Mouse (Mus musculus) spleen, adult 12 weeks (tissue): ENCODE measurements around the gene Eloa.

ENCODE experiments used
- DNase-seq: peaks from one replicate; pipeline ENCODE4 v3.0.0; 2022; ENCODE audit warnings: low spot score

Gene Eloa

DNA sequence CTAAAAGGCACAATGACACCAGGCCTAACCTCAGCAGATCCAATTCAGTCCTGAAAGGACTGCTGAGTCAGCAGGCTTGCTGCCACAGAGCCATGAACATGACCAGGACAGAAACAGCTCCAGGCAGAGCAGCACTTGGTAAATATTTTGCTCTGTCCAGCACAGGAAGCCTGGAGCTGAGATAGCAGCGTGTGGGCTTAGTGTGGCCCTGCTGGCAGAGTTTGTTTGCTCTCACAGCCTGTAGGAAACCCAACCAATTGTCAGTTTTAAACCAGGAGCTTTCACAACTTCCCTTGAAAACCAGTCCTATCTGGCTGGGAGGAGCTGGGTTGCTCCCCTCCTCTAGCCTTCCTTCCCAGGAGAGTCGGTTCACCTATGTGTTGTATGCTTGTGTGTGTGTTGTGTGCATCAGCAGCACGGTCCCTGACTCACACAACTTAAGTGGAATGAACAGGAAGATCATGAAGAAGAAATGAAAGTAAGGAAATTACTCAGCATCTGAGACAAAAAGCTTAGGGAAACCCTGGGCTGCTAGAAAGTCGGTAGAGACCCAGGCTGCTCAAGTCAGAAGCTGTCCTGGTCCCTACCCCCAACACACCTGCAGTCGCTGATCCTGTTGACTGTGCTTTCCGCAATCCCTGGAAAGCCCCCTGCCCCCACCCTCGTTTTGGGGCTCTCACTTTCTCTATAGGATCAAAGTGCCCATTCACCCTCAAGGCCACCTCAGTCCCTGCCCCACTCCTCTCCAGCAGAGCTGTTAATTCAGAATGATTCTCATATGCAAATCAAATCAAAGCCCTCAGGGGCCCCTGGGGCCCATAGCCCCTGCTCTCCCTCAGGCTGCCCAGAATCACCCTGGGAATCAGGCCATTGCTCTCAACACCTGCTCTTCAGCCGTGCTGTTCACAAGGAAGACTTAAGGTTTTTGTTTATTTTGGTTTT lies 9.7 kb upstream of the Eloa start:
- DNase-seq = no peak

DNA sequence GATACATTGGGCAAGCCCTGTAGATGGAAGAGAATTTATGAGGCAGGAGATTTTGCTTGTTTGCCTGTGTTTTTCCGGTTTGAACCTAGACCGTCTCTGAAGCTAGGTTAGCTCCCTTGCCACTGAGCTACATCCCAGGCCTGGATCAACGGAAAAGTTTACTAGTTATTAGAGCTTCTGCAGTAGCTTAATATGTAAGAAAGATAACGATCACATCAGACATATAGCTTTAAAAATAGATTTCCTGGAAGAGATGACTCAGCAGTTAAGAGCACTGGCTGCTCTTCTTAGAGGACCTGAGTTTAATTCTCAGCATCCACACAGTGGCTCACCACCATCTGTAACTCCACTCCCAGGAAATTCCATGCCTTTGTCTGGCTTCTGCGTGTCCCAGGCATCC lies 7.1 kb upstream of the Eloa start:
- DNase-seq = no peak

DNA sequence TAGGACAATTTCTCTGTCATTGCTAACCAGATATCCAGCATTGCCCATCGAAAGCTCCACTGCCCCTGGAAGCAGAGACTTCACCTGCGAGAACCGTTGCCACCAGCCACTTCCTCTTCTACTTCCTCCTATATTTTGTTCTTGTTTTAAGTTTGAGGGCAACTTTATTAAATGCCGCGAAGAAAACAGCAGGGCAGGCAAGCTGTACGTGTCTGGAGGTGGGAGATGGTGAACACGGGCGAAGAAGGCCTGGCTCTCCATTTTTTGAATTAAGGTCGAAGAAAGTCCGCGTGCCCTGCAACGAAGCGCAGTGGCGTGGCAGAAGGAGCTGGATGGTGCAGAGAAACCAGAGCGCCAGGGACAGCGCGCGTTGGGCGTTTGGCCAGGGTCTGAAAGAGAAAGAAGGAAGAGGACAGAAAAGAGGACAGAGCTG lies 6.6 kb upstream of the Eloa start:
- no peak for DNase-seq

DNA sequence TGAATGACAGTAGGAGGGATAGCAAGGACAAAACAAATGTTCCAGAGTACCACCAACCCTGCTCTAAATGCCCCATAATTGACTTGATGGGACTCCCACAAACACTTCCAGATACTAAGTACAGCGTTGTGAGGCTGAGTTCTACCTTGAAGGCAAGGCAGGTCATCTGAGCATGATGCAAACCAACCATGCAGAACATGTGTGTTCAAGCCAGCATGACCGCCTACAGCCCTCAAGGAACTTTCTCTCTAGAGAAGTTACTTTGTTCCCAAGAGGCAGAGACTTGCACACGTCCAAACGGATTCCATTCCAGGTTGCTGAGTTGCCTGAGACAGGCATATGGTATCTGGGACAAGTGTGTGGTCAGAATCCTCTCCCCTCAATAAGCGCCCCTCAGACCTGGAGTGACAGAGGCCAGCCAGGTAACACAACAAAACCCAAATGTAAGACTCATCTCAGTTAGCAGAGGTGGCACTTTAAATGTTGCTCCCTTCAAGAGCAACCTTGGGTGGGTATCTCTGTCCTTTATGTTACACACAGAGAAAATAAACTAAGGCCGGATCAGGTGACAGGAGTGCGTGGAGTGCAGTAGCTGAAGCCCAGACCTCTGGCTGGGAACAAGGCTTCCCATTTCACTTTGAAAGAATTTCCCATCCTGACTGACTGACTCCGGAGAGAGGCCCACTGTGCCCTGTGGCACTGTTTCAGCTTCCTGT lies 6.0 kb upstream of the Eloa start:
- DNase-seq = no peak

DNA sequence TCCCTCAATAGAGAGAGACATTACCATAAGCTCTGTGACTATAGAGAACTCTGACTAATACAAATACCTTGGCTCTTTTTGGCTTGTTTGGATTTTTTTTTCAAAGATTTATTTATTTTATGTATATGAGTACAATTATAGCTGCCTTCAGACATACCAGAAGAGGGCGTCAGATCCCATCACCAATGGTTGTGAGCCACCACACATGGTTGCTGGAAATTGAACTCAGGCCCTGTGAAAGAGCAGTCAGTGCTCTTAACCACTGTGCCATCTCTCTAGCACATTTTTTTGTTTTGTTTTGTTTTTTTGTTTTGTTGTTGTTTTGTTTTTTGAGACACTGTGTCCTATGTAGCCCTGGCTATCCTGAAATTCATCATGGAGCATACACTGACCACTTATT lies 3.8 kb upstream of the Eloa start:
- DNase-seq = no peak

DNA sequence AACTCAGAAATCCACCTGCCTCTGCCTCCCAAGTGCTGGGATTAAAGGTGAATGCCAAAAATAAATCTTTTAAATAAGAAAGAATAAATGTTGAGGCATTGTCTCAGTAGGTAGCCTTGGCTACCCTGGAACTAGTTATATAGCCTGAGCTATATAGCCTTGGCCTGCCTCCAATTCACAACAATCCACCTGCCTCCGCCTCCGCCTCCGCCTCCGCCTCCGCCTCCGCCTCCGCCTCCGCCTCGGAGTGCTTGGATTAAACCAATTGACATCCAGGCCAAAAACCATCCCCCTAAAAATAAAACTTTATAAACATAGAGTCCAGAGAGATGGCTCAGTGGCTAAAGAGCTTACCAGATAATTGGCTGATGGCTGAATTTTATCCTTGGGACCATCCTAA lies 1.4 kb upstream of the Eloa start:
- DNase-seq = no peak

DNA sequence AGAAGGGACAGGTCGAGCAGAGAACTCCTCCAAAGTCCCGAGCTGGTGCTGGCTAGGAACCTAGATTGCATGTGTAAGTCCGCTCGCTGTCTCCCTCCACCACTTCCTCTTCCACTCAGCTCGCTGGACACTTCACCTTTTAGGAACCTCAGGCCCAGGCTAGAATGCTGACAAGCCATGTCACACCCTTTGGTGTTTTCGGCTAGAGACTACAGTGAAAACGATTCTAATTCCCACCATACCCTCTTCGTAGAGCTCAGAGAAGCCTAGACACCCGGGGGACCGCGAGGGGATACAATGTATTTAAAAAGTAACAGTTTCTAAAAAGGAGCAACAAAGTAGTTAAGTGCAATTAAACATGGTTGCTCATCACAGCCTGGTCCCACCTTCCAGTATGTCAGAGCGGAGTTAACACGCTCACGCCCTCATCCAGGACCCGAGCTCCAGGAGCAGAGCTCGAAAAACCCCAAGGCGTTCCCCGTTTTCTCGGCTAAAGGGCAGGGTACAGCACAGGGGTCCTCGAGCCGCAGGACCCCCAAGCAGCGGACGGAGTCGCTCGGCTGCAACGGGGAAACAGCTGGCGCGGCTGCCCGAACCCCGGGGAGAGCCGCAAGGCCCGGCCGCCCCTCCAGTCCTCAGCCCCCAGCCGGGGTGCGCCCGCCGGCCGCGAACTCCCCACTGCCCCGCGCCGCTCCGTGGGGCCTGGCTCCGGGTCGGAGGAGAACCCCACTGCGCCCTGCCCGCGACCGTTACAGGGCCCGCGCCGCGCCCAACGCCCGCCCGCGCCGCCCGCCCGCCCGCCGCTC lies 617 bp downstream of the Eloa start:
- peak; percentile 20 for DNase-seq

DNA sequence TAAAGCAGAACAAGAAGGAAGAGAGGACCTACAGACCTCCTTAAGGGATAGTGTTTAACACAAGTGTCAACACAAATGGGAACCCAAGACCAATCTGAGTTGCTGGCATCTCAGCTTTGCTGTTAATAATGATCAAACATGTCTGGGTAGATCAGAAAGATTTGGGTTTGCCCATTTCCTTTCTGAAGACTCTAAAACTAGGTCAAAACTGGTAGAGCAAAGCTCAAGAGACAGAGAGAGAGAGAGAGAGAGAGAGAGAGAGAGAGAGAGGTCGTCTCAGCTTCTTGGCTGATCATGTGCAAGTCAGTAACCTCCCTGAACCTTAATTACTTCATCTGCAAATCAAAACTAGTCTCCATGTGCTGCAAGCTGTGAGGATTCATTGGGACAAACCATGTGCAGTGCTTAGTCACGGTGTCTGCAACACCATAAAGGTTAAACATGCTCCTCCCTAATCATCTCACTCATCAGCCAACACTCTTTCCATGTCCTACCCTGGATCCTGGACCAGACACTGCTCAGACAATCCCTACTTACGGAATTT lies 5.4 kb downstream of the Eloa start:
- DNase-seq = no peak

DNA sequence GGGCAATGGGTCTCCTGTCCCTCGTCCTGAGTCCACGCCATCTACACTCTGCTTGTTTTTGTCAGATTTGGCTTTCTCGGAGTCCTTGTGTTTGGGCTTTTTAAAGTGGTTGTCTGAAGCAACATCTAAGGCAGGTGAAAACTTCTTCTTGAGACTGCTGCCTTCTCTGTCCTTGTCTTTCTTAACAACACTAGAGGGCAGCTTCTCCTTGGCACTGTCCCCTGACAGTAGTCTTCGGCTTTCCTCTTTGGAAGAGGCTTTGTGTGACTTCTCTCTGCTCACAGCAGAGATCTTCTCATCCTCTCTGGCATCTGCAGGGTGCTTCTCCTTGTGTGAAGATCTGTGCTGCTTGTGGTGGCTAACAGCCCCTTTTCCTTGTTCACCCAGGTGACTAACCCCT lies 11.0 kb downstream of the Eloa start:
- DNase-seq = no peak

DNA sequence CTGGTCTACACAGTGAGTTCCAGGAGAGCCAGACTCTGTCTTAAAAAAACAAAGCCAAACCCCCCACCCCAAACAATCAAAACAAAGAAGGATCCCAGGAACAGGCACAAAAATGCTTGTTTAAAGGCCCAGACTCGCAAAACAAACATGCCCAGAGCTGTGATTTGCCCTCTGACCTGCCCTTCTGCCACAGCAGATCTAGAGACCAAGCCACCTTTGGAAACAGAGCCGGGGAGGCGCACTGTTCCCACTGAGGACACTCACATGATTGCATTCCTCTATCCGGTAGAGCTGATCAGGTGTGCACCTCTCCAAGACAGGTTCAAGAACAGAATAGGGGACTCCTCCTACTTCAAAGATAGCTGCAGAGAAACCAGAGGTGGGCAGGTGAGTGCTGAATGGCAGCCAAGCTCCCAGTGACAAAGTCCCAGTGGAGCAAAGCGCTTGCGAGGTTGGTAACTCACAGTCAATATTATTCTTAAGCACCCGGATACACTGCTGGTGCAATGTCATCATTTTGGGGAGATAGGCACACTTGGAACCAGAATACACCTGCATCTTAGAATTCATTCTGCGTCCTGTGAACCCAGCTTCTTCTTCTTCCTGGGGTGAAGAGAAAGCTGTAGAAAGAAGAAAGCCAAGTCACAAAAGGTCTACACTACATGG lies 12.6 kb downstream of the Eloa start:
- no peak for DNase-seq

DNA sequence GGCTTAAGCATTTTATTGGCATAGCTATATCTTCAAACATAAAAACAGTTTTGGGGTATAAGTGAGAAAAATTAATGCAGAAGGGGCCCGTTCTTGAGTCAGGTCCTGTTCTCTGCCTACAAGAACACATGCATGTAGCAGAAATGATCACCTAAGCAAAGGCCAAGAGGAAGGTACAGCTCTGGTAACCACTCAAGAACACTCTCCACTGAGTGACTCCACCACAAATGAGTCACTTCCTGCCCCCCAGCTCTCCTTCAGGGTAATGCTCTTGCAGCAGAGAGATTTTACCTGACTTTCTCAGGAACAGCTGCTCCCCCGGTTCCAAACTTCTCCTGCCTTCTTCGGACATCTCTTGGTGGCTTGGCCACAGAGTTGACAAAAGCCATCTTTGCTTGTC lies 14.7 kb downstream of the Eloa start:
- no peak for DNase-seq

DNA sequence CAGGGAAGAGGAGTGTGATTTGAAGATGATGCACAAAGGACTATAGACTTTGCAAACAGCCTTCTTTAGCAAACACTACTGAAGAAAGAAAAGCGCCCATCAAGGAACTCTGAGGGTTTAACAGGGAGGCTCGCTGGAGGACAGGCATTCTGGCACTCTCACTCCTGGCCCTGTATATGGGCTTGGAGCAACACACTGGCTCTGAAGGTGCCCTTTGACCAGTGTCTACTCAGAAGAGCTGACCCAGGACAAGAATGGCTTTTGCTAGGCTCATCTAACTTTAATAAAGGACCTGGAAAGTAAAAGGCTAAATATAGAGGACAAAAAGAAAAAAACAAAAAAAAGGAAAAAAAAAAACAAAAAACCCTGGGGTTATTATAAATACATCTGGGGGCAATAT lies 16.6 kb downstream of the Eloa start:
- DNase-seq = no peak

DNA sequence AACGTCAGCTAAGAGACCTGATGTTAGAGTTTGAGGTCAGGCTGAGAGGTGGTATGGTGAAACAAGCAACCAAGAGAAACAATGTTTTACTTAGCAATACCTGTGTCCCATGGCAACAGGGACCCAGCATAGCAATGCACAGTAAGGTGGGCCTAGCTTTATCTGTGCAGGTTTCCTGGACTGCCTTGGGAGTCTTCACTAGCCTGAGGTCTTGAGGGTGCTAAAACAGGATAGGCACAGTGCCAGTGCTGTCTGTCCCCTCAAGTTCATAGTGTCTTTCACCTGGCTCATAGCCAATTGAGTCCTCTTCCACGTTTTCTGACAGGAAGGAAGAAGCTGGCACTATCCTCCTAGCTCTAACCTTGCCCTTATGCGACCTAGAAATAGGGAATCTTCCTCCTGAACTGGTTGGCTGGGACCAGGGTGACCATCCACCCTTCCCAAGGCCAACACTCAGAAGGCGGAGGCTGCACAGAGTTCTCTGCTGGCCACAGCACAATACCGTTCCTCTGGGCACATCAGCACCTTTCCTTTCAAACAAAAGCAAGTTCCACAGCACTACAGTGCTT lies 17.4 kb downstream of the Eloa start:
- DNase-seq = no peak

DNA sequence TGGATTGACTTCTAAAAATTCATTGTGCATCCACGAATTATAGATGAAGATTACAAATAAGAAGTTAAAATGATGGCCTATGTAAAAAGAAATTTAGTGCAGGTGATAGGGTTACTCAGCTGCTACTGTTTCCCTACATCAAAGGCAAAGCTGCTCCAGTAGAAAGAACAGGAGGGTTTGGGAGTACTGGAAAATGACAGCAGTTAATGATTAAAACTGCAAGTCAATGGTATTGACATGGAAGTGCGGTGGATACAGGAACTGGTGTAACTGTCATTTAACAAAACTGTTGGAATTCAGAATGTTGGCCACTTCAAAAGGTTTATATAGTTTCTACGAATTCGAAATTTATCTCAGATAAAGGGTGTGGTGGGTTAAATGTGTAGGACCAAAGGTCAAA lies 26.4 kb downstream of the Eloa start:
- DNase-seq = no peak

DNA sequence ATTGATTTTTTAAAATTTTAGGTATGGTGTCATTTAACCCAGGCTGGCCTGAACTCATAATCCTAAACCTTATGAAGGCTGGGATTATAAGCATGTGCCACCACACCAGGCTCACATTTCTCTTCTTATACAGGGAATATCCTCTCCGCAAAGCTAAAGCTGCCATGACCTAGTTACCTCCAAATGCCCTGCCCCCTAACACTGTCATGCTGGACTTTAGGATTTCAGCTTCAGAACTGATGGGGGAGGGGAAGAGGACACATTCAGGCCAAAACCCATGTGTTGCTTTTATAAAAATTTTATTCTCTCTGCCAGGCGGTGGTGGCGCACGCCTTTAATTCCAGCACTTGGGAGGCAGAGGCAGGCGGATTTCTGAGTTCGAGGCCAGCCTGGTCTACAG lies 27.6 kb downstream of the Eloa start:
- no peak for DNase-seq

DNA sequence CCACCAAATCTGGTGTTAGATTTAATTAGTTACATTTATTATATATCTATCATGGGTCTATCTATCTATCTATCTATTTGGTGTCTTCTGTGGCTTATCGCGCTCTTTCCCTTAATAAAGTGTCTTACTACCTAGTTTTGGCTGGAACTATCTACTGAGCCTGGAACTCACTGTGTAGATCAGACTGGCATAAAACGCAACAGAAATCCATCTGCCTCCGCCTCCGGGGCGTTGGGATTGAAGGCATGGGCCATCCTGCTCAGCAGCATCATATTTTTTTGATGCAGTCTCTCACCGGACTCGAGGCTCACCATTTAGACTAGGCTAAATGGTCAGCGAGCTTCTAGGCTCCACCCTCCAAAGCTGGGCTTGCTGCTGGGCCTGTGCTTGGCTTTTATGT lies 33.8 kb downstream of the Eloa start:
- no peak for DNase-seq

DNA sequence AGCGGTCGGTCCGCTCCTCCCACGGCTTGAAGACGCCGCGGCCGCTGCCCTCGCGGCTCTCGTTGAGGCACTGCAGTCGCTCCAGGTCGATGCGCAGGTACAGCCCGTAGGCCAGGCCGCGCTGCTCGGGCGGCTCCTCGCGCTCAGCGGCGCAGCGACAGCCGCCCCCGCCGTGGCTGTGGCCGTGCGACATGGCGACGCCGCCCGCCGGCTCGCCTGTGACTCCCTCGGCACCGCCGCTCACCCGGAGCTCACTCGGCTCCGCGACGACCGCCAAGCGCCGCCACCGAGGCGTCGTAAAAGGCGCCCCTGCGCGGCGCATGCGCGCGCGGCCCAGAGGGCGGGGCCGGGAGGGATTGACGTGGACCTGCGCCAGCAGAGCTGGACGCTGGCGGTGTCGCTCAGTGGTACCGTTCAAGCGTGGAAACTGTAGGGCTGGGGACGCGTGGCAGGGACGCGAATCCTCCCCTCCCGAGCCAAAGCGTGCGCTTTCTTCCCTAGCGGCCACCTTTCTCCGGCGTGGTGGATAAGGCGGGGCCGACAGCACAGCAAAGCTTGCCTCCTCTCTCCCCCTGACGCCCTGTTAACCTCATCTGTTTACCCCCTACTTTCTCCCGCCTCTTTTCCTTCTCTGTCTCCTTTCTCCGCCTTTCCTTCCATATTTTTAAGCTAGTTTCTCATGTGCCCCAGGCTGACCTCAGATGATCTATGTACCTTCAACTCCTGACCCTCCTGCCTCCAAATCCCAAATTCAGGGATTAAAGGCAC lies 34.4 kb downstream of the Eloa start, which contains the start of gene Pithd1:
Gene Pithd1 (minus strand): TSS at position 322 of the 768 bp plus-strand sequence.
- peak; percentile 94 for DNase-seq

DNA sequence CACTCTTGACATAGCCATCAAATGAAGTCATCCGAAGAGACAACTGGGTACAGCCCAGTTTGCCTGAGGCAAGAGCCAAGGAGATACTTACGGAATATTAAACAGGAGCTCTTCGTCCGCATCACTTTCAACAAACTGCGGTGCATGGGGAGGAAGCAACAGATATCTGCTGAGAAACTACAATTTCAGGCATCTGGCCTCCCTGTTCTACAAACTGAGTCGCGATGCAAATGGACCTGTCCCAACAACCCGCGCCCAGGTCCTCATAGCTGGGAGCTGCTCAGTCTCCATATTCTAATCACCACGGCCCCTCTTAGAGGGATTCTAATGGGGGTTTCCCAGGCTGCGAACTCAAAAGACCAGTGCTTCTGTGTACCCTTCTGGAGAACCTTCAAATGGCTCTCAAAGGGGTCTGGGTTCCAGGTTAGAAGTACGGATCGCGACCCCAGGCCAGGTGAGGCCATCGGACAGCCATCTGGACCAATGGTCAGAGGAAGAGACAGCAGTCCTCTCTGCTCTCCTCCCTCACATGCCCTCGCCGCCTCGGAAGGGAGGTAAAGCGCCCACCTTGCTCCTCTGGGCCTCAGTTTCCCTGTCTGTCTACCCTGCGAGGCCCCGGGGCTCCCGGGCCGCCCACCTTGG lies 35.1 kb downstream of the Eloa start:
- DNase-seq = peak; percentile 37

DNA sequence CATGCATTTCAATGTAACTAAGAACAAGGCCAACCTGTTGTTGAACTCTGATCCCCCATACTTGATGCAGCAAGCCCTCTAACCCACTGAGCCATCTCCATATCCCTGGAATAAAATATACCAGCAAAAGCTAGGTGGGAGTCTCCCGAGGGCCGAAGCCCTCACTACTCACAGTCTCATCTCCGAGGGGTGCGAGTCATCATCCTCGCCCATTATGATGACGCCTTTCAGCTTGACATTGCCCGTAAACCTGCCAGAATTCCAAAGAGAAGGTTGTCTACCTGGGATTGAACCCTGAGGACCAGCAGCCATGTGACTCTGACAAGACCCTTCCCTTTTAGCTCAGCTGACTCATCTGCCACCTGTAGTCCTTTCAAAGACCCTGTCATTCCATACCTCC lies 35.8 kb downstream of the Eloa start:
- no peak for DNase-seq

DNA sequence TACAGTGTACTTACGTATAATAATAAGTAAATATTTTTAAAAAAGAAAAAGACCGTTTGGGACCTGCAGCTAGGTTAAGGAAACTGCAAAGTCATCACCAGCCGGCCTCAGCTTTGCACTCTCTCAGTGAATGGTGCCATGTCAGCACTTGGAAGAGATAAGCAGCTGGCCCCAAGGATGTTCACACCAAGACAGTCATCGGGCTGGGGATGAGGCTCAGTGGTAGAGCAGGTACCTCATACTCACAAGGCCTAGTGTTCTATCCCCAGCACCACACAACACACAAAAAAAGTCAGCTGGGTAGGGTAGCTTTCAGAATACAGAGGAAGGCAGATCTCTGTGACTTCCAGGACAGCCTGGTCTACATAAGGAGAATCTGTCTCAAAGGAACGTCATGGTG lies 36.4 kb downstream of the Eloa start:
- peak; percentile 68 for DNase-seq
